Mouse (Mus musculus) megakaryocyte-erythroid progenitor cell, adult 5-6 weeks (primary cell): ENCODE data around the gene Ebi3. TPM values are rescaled to one million over a fixed set of nuclear protein-coding genes. Genes with fewer than 3 reads are reported as not detected.
A peak's percentile ranks its signal among the peaks of the same experiment; 100 is the strongest.

Source experiments
- ATAC-seq: replicated peaks from 2 replicates; pipeline ENCODE4 v1.8.0; 2016; ENCODE audit warnings: mild to moderate bottlenecking, inconsistent platforms; ENCODE audit not compliant: severe bottlenecking, poor library complexity, low FRiP score, low TSS enrichment
- total RNA-seq, 2 experiments: library from RNA; stranded (forward) in 1 of 2; stranded (reverse) in 1 of 2; fragments of 200-1000, 215-1000 nt in 1 of 2; fragments of >200 nt in 1 of 2; fragmentation: Nextera tagmentation in 1 of 2; gene quantifications; 2 replicates each; pipeline ENCODE4 v1.2.3; 2014 to 2017

Ebi3 gene
- total RNA-seq, 2 experiments from 2014 or later = 0.47 TPM; not detected in 1

DNA sequence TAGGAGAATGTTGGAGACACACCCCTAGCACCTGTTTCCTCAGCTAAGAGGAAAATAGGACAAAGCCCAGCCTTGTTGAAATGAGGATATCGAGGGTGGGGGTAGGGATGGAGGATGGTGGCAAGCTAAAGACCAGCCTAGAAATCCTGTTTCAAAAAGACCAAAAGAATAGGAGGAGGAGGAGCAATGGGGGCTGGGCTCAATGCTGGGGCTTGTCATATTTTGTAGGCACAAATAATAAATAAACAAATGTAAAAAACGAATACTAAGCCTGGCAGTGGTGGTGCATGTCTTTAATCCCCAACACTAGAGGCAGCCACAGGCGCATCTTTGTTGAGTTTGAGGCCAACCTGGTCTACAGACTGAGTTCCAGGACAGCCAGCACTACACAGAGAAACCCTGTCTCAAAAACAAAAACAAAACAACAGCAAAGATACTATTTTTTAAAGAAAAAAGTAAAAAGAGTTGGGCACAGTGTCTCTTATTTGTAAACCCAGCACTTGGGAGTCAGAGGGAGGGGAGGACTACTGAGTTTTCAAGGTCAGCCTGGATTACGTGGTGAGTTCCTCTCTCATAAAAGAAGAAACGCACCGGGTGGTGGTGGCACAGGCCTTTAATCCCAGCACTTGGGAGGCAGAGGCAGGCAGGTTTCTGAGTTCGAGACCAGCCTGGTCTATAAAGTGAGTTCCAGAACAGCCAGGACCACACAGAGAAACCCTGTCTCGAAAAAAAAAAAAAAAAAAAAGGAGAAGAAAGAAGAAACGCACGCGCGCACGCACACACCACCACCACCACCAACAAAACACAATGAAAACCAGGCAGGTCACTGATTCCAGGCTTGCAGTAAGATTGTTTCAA lies 5.5 kb downstream of the Ebi3 start:
- ATAC-seq = no peak

DNA sequence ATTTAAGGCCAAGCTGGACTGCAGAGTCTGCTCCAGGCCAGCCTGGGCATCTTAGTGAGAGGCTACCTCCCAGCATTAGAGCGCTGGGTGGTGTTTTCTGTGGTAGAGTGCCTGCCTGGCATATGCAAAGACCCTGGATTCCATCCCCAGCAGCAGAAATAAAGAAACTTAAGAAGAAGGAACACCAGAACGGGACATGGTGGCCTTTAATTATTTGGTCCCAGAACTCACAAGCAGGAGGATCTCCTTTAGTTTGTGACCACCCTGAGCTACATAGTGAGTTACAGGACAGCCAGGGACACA lies 6.1 kb downstream of the Ebi3 start:
- ATAC-seq = no peak

DNA sequence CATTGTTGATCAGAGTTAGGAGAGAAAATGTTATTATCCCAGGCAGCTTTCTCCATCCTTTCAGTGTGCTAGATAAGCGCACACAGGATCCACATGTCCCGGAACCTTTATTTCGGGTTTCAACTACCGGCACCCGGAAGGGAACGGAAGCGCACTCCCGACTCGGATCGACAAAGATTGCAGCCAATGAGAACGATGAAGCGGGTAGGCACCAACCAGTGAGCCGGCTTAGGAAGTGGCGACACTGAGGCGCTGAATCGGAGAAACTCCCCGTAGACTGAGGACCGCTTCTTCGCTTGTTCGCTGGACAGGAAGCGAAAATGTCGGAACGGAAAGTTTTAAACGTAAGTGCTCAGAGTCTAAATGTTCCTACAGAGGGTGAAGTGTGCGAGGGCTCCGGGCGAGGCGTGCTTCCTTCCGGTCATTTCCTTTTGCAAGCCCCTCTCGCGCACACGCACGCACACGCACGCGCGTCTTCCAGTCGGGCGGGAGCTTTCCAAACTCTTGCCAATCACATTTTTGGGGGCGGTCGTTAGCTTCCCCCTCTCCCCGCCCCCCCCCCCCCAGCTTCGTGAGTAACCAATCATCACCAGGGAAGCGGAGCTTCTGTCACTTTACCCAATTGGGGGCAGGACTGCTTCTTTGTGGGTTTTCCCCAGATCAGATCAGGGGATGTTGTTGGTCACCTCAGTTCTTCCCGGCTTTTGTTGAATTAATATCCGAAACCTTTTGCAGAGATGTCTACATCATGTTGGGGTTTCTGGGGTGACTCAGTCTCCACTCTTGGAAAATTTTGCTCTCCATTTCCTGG lies 6.7 kb downstream of the Ebi3 start, which contains the start of gene Yju2:
Gene Yju2, plus strand, starts transcription at position 182 of the 811 bp plus-strand sequence.
- peak; percentile 91 for ATAC-seq

DNA sequence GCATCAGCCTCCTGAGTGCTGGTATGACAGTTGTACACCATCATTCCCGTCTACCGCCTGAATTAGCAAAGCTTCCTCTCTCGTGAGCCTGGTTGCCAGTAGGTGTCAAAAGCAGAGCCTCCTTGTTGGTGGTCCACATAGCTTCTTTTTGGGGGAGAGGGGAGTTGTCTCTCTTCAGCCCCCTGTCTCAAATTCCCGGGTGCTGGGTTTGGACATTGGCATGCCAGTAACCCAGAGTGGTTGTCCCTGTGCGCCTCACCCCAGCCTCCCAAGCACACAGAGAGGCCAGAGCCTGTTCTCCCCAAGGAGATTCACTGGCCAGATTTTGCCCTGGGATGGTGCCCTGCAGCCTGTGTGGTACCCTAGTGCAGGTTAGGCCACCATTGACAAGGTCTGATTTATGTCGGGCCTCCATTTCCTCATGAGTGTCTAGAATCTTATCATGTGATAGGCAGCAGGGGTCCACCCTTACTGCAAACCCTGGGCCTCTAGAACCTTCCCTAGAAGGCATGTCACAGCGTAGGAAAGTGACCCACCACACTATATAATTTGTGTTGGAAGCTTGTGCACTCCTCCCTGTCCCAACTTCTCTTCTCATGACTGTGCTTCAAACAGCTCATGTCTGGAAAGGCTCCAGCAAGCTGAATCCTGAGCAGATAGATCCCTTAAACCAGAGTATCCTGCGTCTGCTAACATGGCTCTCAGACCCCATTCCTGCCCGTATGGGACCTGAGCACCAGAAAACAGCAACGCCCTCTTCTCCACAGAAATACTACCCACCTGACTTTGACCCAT lies 7.7 kb downstream of the Ebi3 start:
- no peak for ATAC-seq

DNA sequence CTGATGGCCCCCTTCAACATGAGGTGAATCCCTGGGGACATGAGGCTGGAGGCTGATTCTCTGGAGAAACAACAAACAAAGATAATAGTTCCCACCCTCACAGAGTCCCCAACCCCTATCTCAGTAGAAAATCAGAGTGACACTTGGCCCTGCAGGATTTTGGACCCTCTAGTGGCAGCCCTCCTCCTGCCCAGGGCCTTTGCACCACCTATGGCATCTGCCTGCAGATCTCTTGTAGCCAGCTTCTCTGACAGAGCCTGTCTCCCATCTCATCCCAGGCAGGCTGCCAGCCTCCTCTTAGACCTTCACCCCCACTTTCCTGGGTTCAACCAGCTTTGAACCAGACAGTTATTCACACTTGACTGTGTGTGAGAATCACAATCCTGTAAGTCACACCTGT lies 8.4 kb downstream of the Ebi3 start:
- ATAC-seq = no peak

DNA sequence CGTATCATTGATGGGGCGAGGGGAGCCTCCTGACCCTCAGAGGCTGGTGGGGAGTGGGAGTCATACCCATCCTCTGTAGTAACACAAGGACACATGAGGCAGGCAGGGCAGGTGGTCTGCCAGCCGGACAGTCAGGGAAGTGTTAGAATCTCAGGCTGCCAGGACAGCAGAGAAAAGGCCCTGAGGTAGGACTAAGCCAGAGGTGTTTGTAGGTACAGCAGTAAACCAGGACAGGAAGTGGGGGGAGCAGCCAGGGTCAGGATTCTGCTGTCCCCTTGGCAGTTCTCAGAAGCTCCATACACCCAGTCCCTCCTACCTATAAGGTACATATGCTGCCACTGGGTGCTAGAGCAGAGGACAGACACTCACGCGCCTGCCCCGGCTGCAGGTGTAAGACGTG lies 9.2 kb downstream of the Ebi3 start:
- no peak for ATAC-seq

DNA sequence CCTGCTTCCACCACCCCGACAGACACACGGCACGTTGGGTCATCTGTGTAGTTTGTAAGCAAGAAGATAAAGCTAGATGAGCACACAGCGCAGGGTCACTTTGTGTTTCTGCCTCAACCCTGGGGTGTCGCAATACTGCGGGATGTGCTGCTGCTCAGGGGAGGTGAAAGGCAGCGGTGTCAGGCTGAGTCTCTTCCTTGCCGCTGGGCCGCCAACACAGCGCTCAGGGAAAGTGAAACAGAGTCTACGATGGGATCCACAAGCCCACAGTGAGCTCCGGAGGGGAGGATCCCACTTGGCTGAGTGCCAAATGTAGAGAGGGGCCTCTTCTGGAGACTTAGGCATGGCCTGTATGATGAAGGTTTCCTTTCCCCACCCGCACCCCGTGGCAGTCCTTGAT lies 10.7 kb downstream of the Ebi3 start:
- no peak for ATAC-seq

DNA sequence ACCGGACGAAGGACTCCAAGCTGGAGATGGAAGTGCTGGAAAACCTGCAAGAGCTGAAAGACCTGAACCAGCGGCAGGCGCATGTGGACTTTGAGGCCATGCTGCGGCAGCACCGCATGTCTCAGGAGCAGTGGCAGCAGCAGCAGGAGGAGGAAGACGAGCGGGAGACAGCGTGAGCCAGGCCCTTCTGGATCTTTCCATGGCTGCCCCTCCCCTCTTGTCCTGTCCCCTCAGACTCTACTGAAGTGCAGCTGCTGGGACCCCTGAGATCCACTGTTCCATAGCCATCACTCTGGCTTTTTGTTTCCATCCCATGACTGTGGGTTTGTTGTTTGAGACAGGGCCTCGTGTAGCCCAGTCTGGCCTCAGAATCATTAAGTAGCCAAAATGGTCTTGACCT lies 12.1 kb downstream of the Ebi3 start:
- ATAC-seq = no peak

DNA sequence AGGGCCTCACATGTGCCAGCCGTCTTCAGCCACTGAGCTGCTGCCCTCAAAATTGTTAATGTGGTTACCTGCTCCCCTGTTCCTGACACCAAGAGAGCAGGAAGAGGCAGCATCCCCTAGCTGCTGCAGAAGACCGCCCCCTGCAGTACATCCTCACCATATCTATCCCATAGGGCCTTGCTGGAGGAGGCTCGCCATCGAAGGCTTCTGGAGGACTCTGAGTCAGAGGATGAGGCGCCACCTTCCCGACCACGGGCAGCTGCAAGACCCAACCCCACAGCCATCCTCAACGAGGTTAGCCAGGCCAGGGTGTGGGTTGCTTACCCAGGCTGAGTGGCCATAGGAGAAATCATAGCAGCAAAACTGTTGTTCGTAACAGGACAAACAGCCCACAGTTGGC lies 12.6 kb downstream of the Ebi3 start:
- no peak for ATAC-seq

DNA sequence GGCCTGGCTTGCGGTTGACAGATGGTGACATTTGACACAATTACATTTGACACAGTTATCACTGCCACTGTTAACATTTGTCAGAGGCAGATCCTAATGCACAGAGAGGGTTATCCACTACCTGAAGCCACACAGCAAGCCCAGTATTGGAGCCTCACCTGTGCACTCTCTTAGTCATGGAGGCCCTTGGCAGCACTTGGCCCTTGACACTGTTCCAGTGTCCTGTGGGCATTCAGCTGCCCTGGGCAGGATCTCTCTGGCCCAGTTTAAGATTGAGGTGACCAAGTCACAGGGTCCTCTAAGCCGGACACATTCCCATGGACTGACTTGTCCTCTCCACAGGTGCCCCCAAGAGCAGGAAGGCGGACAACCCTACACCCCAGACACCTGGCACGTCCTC lies 14.7 kb downstream of the Ebi3 start:
- no peak for ATAC-seq

DNA sequence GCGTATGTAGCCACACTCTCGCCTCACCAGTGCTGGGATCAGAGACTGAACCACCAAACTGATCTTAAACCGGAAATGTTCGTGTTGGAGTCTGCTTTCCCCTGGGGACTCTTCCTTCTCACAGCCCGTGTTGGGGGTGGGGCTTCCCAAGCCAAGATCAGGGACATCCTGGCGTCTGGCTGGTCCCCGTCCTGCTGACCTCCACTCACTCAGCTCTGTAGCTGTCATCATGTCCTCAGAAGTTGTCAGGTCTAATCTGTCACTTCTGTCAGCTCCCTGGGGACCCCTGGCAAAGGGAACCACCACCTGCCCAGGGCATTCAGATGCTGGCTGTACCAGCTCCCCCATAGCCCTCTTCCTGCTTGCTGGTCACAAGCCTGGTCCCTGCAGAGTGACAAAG lies 15.8 kb downstream of the Ebi3 start:
- no peak for ATAC-seq

DNA sequence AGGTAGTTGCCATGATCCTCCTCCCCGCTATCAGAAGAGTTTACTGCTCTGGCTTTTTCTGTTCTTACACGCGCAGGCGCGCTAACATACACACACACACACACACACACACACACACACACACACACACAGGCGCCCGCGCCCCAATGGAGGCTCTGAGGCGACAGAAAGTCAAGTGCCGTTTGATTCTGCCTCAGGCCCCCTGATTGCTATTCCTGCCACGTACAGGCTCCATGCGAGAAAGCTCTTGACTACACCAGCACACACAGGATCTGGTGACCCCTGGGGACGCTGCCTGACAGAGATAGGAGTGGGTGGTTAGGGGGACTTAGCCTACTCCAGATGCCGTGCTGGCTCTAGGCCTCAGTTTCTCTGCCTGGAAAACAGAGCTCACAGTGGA lies 17.1 kb downstream of the Ebi3 start:
- ATAC-seq = no peak

DNA sequence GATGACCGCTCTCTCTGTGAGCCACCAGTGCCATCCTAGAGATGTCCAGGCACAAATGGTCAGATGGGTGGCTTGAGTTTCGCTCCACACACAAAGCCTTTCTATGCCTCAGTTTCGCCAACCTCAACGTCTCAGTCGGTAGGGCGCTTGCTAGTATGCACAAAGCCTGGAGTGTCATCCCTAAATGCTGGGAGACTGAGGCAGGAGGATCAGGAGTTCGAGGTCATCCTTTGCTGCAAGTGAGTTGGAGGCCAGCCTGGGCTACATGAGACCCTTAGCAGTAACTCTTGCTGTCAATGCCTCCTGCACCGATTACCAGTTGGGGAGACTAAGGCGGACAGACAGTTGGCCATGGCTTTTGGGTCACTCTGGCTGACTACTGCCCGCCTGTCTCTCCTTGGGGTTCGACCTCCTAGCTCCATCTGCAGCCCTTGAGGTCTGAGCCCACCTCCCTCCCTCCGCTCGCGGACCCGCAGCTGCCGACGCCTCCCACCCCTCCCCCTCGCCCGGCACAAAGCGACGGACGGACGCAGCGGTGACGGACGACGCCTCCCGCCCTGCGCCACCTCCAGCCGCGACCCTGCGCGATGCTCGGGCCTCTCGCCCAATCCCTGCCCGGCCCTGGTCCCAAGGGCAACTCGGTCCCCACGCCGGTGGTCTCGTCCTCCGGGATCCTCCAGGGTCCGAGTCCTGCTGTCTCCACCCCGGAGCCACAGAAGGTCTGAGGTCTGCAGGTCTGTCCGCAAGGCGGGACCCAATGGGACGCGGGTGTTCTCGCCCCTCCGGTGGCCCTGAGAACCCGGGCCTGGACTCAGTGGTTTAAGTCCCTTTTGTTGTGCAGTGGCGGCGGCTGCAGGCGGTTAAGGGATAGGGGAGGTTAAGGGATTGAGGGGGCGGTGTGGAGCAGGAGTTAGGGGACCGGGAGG lies 17.8 kb downstream of the Ebi3 start, which contains the start of gene Shd:
Gene Shd, plus strand, starts transcription at position 502 of the 926 bp plus-strand sequence.
- ATAC-seq = no peak

DNA sequence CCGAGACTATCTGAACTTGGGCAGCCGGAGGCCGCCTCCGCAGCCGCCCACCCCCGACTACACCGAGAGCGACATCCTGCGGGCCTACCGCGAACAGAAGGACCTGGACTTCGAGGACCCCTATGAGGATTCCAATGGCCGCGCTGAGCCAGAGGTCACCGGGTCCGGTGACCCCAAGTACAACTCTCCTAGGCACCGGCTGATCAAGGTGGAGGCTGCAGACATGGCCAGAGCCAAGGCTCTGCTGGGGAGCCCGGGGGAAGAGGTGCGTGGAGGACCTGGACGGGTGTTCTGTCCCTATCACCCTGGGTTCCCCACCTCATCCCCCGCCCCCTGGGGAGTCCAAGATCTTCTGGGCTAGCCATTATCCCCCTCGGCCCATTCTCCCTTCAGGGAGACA lies 19.0 kb downstream of the Ebi3 start:
- ATAC-seq = no peak

DNA sequence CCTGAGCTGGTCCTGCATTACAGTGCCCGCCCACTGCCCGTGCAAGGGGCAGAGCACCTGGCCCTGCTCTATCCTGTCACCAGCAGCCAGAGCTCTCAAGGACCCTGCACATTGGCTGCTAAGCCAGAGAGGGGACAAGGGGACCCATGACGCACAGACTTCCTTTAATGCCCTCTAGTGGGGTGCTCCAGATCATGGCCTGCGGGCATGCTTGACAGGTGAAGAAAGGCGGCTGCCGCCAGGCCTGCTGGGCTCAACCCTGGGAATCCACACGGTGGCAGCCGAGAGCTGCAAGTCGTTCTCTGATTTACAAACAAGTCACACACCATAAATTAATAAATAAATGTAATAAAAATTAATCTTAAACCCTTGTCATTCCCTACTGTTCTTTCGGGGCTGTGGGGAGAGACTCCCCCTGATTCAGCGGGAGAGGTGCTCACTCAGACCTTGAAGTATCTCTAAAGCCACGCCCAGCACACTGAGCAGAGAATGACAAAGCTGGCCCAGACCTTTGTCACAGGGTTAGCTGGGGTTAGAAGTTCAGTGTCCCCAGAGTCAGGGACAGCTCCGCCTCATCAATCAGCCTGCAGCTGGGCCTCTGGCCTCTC lies 23.9 kb downstream of the Ebi3 start:
- peak; percentile 88 for ATAC-seq

DNA sequence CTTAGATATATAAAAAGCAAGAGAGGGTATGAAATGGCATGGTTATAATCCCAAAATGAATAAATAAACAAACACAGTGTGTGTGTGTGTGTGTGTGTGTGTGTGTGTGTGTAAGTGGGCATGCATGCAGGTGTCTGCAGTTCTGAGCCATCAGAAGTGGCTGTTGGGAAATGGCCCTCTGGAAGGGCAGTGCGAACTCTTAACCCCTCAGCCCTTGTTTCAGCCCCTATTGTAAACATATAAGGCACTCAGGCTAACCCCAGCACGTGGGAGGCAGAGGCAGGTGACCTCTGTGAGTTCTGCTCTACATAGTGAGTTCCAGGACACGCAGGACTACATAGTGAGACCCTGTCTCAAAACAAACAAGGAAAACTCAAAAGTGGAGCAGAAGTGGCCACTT lies 24.9 kb downstream of the Ebi3 start:
- ATAC-seq = no peak

DNA sequence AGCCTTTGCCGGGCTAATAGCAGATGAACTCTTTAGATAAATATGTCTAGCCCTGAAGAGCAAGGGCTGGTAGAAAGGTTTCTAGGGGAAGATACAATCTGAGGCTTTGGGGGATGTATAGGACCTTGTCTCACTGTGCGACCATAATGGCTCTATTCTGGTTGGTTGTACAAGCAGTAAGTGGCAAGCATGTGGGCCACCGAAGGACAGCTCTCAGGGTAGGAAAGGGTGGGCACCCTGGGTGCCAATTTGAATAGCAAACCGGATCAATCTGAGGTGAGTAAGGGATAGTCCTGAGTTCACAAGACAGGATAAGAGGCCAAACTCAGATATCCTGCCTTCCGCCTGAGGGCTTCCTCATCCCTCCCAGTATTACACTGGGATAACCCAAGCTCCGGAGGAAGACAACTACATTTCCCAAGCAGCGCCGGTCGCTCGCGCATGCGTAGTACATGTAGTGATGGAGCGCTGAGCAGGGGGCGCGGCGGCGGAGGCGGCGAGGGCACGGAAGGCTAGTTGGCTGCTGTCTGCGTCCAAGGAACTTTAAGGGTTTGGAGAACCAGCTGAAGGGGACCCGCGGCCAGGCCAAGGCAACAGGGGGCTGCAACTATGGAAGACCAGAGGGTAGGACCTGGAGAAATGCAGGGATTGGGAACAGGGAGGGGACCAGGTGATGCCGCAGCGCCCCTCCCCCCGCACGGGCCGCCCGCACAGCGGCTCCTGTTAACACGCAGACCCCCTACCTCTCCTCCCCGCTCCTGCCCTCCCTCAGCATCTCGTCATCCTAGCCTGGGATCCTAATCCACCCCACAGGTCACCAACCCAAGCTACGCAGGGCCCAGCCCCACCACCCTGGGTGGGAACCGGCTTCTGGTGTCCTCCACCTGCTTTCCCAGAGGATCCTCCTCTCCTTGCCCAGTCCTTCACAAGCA lies 33.9 kb downstream of the Ebi3 start, which contains the start of gene Fsd1:
Gene Fsd1, plus strand, starts transcription at position 480 of the 932 bp plus-strand sequence.
- ATAC-seq = no peak; the same call in 1 of the 2 replicates
